Mouse (Mus musculus) retina, adult 2 months (tissue): Measurements from ENCODE around the gene Nwd1.

Experiments
- DNase-seq: peaks from one replicate; pipeline ENCODE4 v3.0.0-alpha.2; 2012; ENCODE audit warnings: low read depth, low spot score

The Nwd1 gene

GRCm38 (mm10) chr8:72761322-72762051, 115.0 kb downstream of the Nwd1 start, which contains the start of gene F2rl3:
Gene F2rl3, plus strand, starts transcription at chr8:72761880.
- DNase-seq, result no peak

- DNase-seq, result no peak
Measured at GRCm38 (mm10) chr8:72762306-72762705, 115.8 kb downstream of the Nwd1 start.

- no peak for DNase-seq
Measured at GRCm38 (mm10) chr8:72765696-72766095, 119.2 kb downstream of the Nwd1 start.

- DNase-seq, result no peak
Measured at GRCm38 (mm10) chr8:72766777-72767176, 120.3 kb downstream of the Nwd1 start.
